Mouse (Mus musculus): Measurements from ENCODE around the gene Cct5.

Cct5 gene

DNA sequence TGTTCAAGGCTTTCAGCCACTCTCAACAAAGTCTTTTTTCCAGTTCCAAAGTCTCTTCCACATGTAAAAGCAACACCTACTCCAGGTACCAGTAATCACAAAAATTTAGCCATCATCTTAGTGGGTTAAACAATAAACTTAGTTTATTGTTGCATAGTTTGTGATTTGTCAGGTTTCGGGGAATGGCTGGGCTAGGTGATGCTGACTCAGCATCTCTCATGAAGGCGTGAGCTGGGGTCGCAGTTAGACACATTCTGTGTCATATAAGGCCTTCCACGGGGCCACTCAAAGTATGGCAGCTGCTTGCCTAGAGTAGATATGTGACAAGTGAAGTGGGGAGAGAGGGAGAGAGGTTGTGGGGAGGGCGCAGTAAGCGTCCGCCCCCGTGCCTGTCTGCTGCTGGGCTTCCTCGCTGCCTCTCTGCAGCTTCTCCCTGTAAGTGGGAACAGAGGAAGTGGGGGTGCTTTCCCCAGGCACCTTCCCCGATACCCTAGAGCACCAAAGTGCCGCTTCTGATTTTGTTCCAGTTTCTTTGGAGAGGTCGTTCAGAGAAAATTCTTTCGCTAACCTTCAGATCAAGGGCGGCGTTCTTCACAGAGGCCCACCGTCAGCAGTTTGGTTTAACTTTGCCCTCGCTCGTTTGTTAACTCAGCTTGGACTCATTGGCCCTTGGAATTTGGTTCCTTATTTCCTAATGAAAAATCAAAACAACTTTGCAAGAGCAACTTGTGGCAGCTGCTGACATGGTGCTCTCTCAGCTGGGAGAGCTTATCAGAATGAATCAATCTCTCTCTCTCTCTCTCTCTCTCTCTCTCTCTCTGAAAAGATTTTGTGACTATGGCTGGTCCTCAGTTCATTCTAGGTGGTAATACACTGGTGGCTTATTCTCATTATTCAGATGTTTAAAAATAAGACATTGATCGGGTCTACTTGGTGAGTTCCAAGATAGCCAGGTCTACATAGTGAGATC lies 37.7 kb downstream of the Cct5 start:
- DNase-seq (ENCODE audit: low spot score in 2 of 2) = no peak

DNA sequence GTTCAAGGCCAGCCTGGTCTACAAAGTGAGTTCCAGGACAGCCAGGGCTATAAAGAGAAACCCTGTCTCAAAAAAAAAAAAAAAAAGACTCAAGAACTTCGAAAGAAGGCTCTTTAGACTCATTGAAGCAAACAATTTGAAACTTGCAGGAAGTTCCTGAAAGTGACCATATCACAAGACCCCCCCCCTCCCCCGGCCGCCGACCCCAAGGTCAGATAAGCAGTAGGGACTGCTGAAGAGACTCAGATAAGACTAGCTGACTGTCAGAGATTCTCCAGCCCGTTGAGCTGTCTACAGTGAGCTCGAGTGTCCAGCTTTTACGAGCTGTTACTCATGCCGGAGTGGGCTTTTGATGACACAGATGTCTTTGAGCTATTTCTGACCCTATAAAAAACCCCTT lies 38.8 kb downstream of the Cct5 start:
- DNase-seq (ENCODE audit: low spot score in 2 of 2) = no peak

- DNase-seq (ENCODE audit: low spot score in 2 of 2) = no peak
Measured at GRCm38 (mm10) chr15:31561976-31562375, 39.6 kb downstream of the Cct5 start.

- no peak for DNase-seq (ENCODE audit: low spot score in 2 of 2)
Measured at GRCm38 (mm10) chr15:31561390-31561789, 40.2 kb downstream of the Cct5 start.

DNA sequence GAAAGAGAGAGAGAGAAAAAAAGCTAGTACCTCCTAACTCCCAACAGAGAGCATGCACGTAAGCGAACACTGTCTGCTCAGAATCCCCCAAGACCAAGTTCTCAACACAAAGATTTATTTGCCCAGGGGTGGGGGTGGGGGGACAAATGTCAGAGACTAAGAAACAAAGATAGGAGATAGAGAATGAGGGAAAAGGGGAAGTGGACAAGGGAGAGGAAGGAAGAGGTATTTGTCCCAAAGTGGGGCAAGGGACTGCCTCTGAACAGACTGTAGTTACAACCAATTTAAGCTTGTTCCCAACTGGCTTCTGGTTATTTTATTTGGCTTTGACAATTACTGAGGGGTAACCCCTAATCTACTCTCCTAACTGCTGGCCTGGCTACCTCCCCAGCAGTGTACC lies 46.7 kb downstream of the Cct5 start:
- DNase-seq (ENCODE audit: low spot score in 2 of 2) = no peak

GRCm38 (mm10) chr15:31550381-31550780 lies 51.2 kb downstream of the Cct5 start:
- DNase-seq (ENCODE audit: low spot score in 2 of 2) = no peak

DNA sequence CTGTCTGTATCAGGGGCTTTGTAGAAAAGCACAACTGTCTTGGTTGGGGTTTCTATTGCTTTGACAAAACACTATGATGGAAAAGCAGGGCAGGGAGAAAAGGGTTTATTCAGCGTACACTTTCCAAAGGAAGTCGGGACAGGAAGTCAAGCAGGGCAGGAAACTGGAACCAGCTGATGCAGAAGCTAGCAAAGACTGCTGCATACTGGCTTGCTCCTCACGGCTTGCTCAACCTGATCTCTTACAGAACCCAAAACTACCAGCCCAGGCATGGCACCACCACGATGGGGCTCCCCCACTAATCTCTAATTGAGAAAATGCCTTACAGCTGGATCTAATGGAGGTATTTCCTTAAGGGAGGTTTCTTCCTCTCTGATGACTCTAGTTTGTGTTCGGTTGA lies 54.2 kb downstream of the Cct5 start:
- DNase-seq (ENCODE audit: low spot score in 2 of 2) = no peak

- no peak for DNase-seq (ENCODE audit: low spot score in 2 of 2)
Measured at GRCm38 (mm10) chr15:31546291-31546690, 55.3 kb downstream of the Cct5 start.

DNA sequence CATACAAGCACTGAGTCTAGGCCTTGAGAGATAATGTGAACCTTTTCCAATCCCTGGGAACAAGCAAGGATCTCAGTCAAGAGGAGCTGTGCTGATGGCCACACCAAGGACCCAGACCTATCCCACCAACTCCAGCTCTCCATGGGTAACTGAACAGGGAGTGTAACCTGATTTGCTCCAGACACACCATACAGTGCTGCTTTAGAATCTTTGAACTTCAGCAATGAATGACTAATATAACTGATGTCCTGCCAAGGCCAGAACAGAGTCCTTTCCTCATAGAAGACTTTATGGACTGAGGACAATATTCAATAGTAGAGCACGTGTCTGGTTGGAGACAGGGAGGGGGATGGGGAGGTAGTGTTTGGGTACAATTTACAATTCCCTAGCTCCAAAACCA lies 56.5 kb downstream of the Cct5 start:
- no peak for DNase-seq (ENCODE audit: low spot score in 2 of 2)

DNA sequence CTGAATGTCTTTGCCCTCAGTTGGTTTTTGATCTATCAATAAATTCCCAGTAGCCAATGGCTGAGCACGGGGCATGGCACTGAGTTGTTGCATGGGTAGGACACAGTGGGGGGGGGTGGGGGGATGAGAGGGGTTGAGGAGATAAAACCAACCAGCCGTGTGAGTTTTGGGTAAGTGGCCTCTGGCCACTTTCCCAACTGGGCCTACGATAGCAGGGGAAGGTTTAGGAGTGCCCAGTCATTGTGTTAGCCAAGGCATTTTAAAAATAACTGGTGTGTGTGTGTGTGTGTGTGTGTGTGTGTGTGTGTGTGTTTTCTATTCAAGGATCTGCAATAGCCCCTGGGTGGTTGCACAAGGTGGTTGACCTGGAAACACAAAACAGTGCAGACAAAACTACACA lies 58.4 kb downstream of the Cct5 start:
- no peak for DNase-seq (ENCODE audit: low spot score in 2 of 2)

DNA sequence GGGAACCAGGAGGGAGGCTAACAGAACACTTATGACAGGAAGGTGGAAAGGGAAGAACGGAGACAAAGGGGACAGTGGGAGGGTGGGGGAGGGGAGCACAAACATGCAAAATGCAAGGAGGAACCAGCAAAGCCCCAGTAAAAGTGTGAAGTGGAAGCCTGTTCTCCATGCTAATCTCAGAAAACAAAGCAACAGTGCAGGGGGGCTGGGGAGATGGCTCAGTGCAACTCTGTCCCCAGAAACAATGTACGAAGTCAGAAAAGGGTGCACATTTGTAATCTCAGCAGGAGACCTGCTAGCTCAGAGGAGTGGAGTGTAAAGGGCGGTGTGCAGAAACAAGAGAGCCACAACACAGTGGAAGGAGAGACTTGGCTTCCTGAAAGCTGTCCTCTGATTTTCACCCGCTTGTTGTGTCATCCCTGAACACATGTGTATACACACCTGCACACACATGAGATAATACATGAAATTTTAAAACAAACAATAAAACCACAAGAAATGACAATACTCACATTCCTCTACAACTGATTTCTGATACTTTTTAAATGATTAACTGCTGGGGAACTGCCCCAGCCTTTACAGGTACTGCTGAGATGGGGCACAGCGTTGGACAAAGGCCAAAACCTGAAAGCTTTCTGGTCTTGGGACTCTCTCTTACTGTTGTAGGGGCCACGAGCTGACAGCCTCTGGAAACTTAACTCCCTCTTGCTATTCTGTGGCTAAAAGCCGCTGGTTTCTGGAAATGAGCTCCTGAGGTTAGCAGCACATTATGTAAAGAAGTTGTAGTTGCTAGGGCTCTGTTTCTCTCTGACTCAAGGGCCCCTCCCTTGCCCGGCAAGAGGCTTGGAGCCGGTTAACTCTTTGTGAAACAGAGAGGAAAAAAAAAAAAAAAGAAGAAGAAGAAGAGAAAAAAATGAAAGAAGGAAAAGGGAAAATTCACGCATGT lies 59.3 kb downstream of the Cct5 start:
- no peak for DNase-seq (ENCODE audit: low spot score in 2 of 2)
